Mouse (Mus musculus) spleen, postnatal 36 days (tissue): ENCODE measurements around the gene Habp2.

Experiments
- DNase-seq, 2 experiments: peaks; one replicate each; pipeline ENCODE4 v3.0.0; 2022; ENCODE audit warnings: low spot score in 2 of 2, mixed read lengths in 1 of 2

The Habp2 gene

GRCm38 (mm10) chr19:56286866-56287265 lies at the start of gene Habp2:
TSS of gene Habp2 (plus strand) at chr19:56287137.
- no peak for DNase-seq

- no peak for DNase-seq
Observed at GRCm38 (mm10) chr19:56238501-56238900, 48.4 kb upstream of the Habp2 start.

GRCm38 (mm10) chr19:56245201-56245600 lies 41.7 kb upstream of the Habp2 start:
- no peak for DNase-seq

GRCm38 (mm10) chr19:56252815-56253214 lies 34.1 kb upstream of the Habp2 start:
- DNase-seq = no peak

GRCm38 (mm10) chr19:56253271-56253670 lies 33.7 kb upstream of the Habp2 start:
- DNase-seq = no peak

GRCm38 (mm10) chr19:56254751-56255150 lies 32.2 kb upstream of the Habp2 start:
- DNase-seq = no peak

GRCm38 (mm10) chr19:56255506-56255905 lies 31.4 kb upstream of the Habp2 start:
- DNase-seq = peak in 1 of 2 experiments; percentile 12

- no peak for DNase-seq
Observed at GRCm38 (mm10) chr19:56256235-56256634, 30.7 kb upstream of the Habp2 start.

- DNase-seq = peak; percentile 12 to 18
Observed at GRCm38 (mm10) chr19:56256741-56257140, 30.2 kb upstream of the Habp2 start.

GRCm38 (mm10) chr19:56263696-56264095 lies 23.2 kb upstream of the Habp2 start:
- DNase-seq = no peak

GRCm38 (mm10) chr19:56264175-56264574 lies 22.8 kb upstream of the Habp2 start:
- DNase-seq = no peak

- peak; percentile 19 to 22 for DNase-seq
Observed at GRCm38 (mm10) chr19:56265149-56265548, 21.8 kb upstream of the Habp2 start.

- DNase-seq = no peak
Observed at GRCm38 (mm10) chr19:56272081-56272480, 14.9 kb upstream of the Habp2 start.

- no peak for DNase-seq
Observed at GRCm38 (mm10) chr19:56277140-56277804, 9.7 kb upstream of the Habp2 start.

- no peak for DNase-seq
Observed at GRCm38 (mm10) chr19:56277951-56278350, 9.0 kb upstream of the Habp2 start.

- no peak for DNase-seq
Observed at GRCm38 (mm10) chr19:56278366-56278765, 8.6 kb upstream of the Habp2 start.

GRCm38 (mm10) chr19:56285222-56285621 lies 1.7 kb upstream of the Habp2 start:
- DNase-seq = no peak

- no peak for DNase-seq
Observed at GRCm38 (mm10) chr19:56287580-56288367, 837 bp downstream of the Habp2 start.

- DNase-seq = no peak
Observed at GRCm38 (mm10) chr19:56288436-56288835, 1.5 kb downstream of the Habp2 start.

GRCm38 (mm10) chr19:56289642-56290041 lies 2.7 kb downstream of the Habp2 start:
- no peak for DNase-seq

- no peak for DNase-seq
Observed at GRCm38 (mm10) chr19:56291898-56292297, 5.0 kb downstream of the Habp2 start.

- no peak for DNase-seq
Observed at GRCm38 (mm10) chr19:56292335-56292734, 5.4 kb downstream of the Habp2 start.
